Mouse (Mus musculus) ES-Bruce4 (cell line): ENCODE results near the gene Iars. TPM values are rescaled to one million over a fixed set of nuclear protein-coding genes. Genes with fewer than 3 reads are reported as not detected.
A peak's percentile ranks its signal among the peaks of the same experiment; 100 is the strongest.

Experiments
- H3K27ac ChIP-seq: 2 replicates; pipeline ENCODE4 v1.5.1; 2012; ENCODE audit warnings: low read length, inconsistent platforms; ENCODE audit not compliant: insufficient read depth
- H3K27me3 ChIP-seq: 2 replicates; pipeline ENCODE4 v1.6.1; 2012; ENCODE audit warnings: mild to moderate bottlenecking, low read length, inconsistent platforms; ENCODE audit not compliant: control insufficient read depth, poor library complexity, insufficient read depth, severe bottlenecking
- H3K36me3 ChIP-seq: 2 replicates; pipeline ENCODE4 v1.6.1; 2012; ENCODE audit warnings: inconsistent platforms, mild to moderate bottlenecking, low read length, moderate library complexity; ENCODE audit not compliant: control insufficient read depth, poor library complexity, insufficient read depth, severe bottlenecking
- H3K4me1 ChIP-seq: one replicate; pipeline ENCODE4 v1.8.1; 2011; ENCODE audit warnings: low read length; ENCODE audit not compliant: control insufficient read depth, insufficient read depth
- H3K4me3 ChIP-seq: 2 replicates; pipeline ENCODE4 v1.5.1; 2011; ENCODE audit warnings: low read depth, mild to moderate bottlenecking, low read length
- H3K9ac ChIP-seq: 2 replicates; pipeline ENCODE4 v1.6.1; 2012; ENCODE audit warnings: low read depth, mild to moderate bottlenecking, inconsistent platforms; ENCODE audit not compliant: poor library complexity, severe bottlenecking
- H3K9me3 ChIP-seq: replicated peaks from 2 replicates; pipeline ENCODE4 v1.6.1; 2012; ENCODE audit warnings: mild to moderate bottlenecking, low read length, inconsistent platforms; ENCODE audit not compliant: control insufficient read depth, poor library complexity, insufficient read depth, severe bottlenecking
- CTCF ChIP-seq: IDR thresholded peaks from one replicate; pipeline ENCODE4 v1.8.1; 2011; ENCODE audit warnings: low read depth, low read length
- EP300 ChIP-seq: IDR thresholded peaks from 2 replicates; pipeline ENCODE4 v1.6.1; 2011; ENCODE audit warnings: low read depth, low read length; ENCODE audit not compliant: insufficient read depth
- POLR2A ChIP-seq: IDR thresholded peaks from one replicate; pipeline ENCODE4 v1.8.1; 2011; ENCODE audit warnings: low read length; ENCODE audit not compliant: insufficient read depth
- polyA plus RNA-seq: library from polyadenylated mRNA; stranded (reverse); fragments of >200 nt; gene quantifications from 2 replicates; pipeline ENCODE4 v1.2.4, GENCODE M21; 2011; ENCODE audit warnings: low read depth; ENCODE audit not compliant: missing spikeins, insufficient read depth, insufficient read length

Gene Iars
- polyA plus RNA-seq, 1 experiment, result 263 TPM

DNA sequence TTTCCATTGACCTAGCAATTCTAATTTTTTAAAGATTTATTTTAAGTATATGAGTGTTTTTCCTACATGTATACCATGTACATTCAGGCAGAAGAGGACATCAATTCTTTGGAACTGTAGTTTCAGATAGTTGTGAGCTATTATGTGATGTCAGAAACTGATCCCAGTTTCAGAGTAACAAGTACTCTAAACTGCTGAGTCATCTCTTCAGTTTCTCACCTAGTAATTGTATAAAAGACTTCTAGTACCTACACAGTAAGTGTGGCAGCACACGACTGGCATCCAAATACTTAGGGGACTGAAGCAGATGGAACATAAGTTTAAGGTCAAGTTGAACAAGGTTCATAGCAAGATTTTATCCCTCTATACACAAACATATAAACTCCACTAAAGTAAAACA lies 35.9 kb upstream of the Iars start:
- Histone ChIP-seq H3K9ac (no peak overlapping the region), H3K27me3 (no peaks in the 10 kb centered on the region), H3K27ac (no peak overlapping the region), H3K9me3 (no peaks in the 10 kb centered on the region), H3K36me3 (no peaks in the 10 kb centered on the region; the same call in 1 of the 2 replicates), H3K4me1 (no peaks in the 10 kb centered on the region), H3K4me3 (no peak overlapping the region)
- no peak for TF ChIP-seq POLR2A
- TF ChIP-seq EP300, result no peak

DNA sequence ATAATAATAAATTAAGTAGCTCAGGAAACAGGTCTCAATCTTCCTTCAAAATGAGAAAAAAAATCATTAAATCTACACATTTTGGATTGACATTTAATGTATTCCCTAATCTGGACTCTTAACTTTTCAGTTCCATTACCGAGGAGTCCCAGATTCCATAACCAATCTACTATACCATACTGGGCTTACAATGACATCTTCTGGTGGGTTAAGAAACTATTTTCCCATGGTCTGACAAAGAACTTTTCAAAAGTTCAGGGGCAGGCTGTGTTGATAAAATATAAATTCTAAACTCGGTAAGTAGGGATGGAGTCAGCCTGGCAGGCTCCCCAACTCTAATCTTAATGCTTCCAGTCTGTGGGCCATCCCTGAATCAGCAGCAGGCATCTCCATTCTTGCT lies 30.8 kb upstream of the Iars start:
- no peak for TF ChIP-seq EP300
- TF ChIP-seq CTCF, result no peak
- TF ChIP-seq POLR2A, result no peak
- Histone ChIP-seq H3K27ac (no peak overlapping the region), H3K4me1 (no peaks in the 10 kb centered on the region), H3K9ac (no peak overlapping the region), H3K4me3 (peak overlapping the region; percentile 39; the same call in 1 of the 2 replicates), H3K9me3 (no peaks in the 10 kb centered on the region), H3K27me3 (no peaks in the 10 kb centered on the region), H3K36me3 (peaks cover 7% of the 10 kb centered on the region)

DNA sequence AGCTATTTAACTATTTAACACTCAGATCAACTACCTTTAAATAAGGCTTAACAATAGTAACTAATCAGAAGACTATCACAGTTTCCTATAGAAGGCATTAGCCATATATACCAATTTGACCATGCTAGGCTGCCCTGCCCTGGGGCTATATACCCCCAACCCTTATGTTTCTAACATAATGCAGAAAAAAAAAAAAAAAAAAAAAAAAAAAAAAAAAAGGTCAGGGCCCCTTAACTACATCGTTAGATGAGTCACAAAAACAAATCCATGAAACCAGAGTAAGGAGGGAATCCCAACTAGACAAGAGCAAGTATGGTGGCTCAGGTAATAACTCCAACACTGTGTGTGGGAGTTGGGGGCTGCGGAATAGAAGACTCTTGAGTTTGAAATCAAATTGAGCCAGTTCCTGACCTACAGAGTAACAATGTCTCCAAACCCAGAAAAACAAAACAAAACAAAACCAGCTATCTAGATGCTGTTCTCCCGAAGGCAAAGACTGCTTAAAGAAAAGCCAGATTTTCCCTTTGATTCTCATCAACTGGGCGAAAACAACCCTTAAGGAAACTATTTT lies 30.0 kb upstream of the Iars start:
- no peak for TF ChIP-seq POLR2A
- no peak for TF ChIP-seq CTCF
- no peak for TF ChIP-seq EP300
- Histone ChIP-seq H3K27me3 (no peaks in the 10 kb centered on the region), H3K9me3 (no peaks in the 10 kb centered on the region), H3K27ac (no peak overlapping the region), H3K36me3 (peaks cover 11% of the 10 kb centered on the region), H3K4me3 (peak overlapping the region; percentile 91), H3K4me1 (no peaks in the 10 kb centered on the region), H3K9ac (peak overlapping the region; percentile 43)

DNA sequence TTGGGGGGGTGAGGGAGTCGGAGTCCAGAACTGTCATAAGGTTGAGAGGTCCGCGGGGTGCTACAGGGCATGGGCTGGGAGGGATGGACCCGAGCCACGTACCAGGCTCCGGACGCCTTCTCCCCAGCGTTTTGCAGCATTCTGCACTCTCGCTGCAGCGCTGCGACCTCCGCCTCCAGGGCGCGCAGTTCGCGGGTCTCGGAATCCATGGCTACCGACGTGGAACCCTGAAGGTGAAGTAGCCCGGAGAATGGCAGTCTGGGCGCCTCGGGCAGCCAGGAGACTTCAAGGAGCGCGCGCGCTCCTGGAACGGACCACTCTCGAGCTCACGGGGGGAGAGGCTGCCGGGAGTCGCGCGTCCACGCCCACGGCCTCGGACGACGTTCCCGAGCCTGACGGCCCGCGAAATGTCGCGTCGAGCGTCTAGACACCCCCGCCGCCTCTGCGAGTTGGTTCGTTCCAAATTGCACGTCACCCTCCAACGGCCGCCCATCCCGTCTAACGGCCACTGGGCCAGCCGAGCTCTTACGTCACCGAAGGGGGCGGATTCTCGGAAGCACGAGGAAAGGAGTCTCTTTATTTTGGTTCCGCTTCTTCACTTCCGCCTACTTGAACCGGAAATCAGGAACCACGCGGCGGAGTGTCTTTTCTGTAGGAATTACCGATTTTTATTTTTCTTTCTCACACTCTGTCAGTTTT lies 29.3 kb upstream of the Iars start, which contains the start of the genes Cenpp and Nol8:
Gene Cenpp, minus strand, starts transcription at position 305 of the 699 bp plus-strand sequence.
Gene Nol8, plus strand, starts transcription at position 598 of the 699 bp plus-strand sequence.
- H3K4me3 ChIP-seq, result peak within 1 kb of the TSS; percentile 93
- H3K27me3 ChIP-seq, result no peaks in the 10 kb centered on the region
- no peaks in the 10 kb centered on the region for H3K9me3 ChIP-seq
- H3K36me3 ChIP-seq, result peaks cover 15% of the 10 kb centered on the region
- H3K27ac ChIP-seq, result peak within 1 kb of the TSS; percentile 24
- no peaks in the 10 kb centered on the region for H3K4me1 ChIP-seq
- H3K9ac ChIP-seq, result peak within 1 kb of the TSS; percentile 65
- 0 out of 2 replicates have a peak, but pooled peaks have one; percentile 39 for TF ChIP-seq EP300
- TF ChIP-seq POLR2A, result no peak
- TF ChIP-seq CTCF, result no peak

DNA sequence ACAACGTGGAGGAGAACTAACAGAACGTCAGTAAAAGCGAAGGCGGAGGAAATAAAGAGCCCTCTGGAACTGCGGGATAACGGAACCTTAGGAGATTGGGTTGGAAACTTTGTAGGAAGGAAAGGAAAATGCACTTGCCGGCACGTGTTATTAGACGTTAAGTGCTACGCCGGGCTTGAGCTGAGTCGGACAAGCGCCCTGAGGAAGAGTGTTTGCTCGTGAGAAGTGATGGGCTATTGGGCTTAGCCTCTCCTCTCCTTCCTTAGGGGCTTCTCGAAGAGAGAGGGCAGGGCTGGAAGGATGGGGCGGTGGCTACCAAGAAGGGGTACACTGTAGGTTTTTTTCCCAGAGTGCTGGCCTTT lies 28.7 kb upstream of the Iars start:
- Histone ChIP-seq H3K4me3 (peak overlapping the region; percentile 93), H3K27ac (peak overlapping the region; percentile 24), H3K36me3 (peaks cover 15% of the 10 kb centered on the region), H3K4me1 (no peaks in the 10 kb centered on the region), H3K9me3 (no peaks in the 10 kb centered on the region), H3K27me3 (no peaks in the 10 kb centered on the region), H3K9ac (peak overlapping the region; percentile 65)
- no peak for TF ChIP-seq POLR2A
- no peak for TF ChIP-seq EP300
- no peak for TF ChIP-seq CTCF

DNA sequence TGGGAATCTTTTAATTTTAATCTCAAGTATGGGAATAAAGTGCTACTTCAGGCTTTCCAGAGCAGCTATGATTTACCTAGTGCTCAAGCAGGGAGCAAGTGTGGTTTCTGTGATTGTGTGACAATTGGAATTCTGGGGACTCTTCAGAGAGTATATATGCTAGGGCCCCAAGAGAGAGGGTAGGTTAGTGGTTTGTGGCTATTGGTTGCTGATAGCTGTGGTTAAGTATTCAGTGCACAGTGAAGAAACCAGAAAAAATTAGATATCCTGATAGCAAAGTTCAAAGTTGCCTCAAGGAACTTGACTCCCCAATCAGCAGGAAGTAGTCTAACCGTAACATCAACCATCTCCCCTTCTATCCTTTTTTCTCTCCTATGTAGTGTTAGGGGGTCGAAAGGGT lies 4.1 kb upstream of the Iars start:
- Histone ChIP-seq H3K9me3 (no peaks in the 10 kb centered on the region), H3K4me1 (no peaks in the 10 kb centered on the region), H3K9ac (no peak overlapping the region), H3K36me3 (peaks cover 26% of the 10 kb centered on the region), H3K4me3 (no peak overlapping the region), H3K27me3 (no peaks in the 10 kb centered on the region), H3K27ac (no peak overlapping the region)
- no peak for TF ChIP-seq EP300
- no peak for TF ChIP-seq POLR2A
- no peak for TF ChIP-seq CTCF
